Mouse (Mus musculus) CH12.LX (cell line): ENCODE results near the gene Mns1. TPM values are rescaled to one million over a fixed set of nuclear protein-coding genes. Genes with fewer than 3 reads are reported as not detected.

Experiments used
- DNase-seq: peaks from one replicate; pipeline ENCODE4 v3.0.0-alpha.2; 2013; ENCODE audit errors: extremely low read depth
- H3K27ac ChIP-seq: 2 replicates; pipeline ENCODE4 v1.5.1; 2012; ENCODE audit warnings: low read depth, mild to moderate bottlenecking, control low read depth, moderate library complexity; ENCODE audit not compliant: insufficient read depth
- H3K27me3 ChIP-seq: replicated peaks from 2 replicates; pipeline ENCODE3; 2012; ENCODE audit warnings: inconsistent platforms
- H3K36me3 ChIP-seq, 2 experiments: replicated peaks in 1 of 2; 2 replicates each; pipeline versions ENCODE3 to v1.6.1; 2012; ENCODE audit warnings: inconsistent platforms in 1 of 2, low read length in 1 of 2, mild to moderate bottlenecking in 1 of 2, mixed read lengths in 1 of 2, moderate library complexity in 1 of 2; ENCODE audit not compliant: control insufficient read depth in 1 of 2, insufficient read depth in 1 of 2
- H3K4me1 ChIP-seq, 2 experiments: 2 replicates each; pipeline ENCODE4 v1.6.1; 2012; ENCODE audit warnings: inconsistent platforms in 1 of 2, moderate library complexity in 1 of 2; ENCODE audit not compliant: insufficient read depth in 2 of 2, control insufficient read depth in 1 of 2
- H3K4me2 ChIP-seq: 2 replicates; pipeline ENCODE4 v1.6.1; 2012; ENCODE audit warnings: low read depth, mild to moderate bottlenecking, control low read depth; ENCODE audit not compliant: poor library complexity, insufficient read depth, severe bottlenecking
- H3K4me3 ChIP-seq, 3 experiments: fragments of 150-350 bp in 1 of 3; sonication (generic) in 1 of 3; replicated peaks in 1 of 3; 2 replicates each; pipeline versions ENCODE3 to v1.5.1; 2011 to 2012; ENCODE audit warnings: low read depth in 2 of 3, low read length in 2 of 3, mild to moderate bottlenecking in 2 of 3, moderate library complexity in 2 of 3, control low read depth in 1 of 3, improper control_type of control experiment in 1 of 3, inconsistent platforms in 1 of 3, mixed read lengths in 1 of 3; ENCODE audit not compliant: poor library complexity in 1 of 3
- H3K79me2 ChIP-seq: replicated peaks from 2 replicates; pipeline ENCODE4 v1.6.1; 2012; ENCODE audit warnings: mild to moderate bottlenecking, moderate library complexity; ENCODE audit not compliant: control insufficient read depth, poor library complexity, insufficient read depth, severe bottlenecking; ENCODE audit errors: extremely low read depth
- H3K9ac ChIP-seq: 2 replicates; pipeline ENCODE4 v1.6.1; 2012; ENCODE audit warnings: low read depth, mild to moderate bottlenecking, control low read depth, moderate library complexity; ENCODE audit not compliant: insufficient read depth
- H3K9me3 ChIP-seq: replicated peaks from 2 replicates; pipeline ENCODE3; 2012; ENCODE audit warnings: low read length, inconsistent platforms, mixed read lengths
- CTCF ChIP-seq, 2 experiments: IDR thresholded peaks in 1 of 2; conservative IDR thresholded peaks in 1 of 2; 2 replicates each; pipeline ENCODE4 v1.5.1; 2011 to 2012; ENCODE audit warnings: low read depth in 2 of 2, low read length in 2 of 2, improper control_type of control experiment in 1 of 2, inconsistent platforms in 1 of 2, mild to moderate bottlenecking in 1 of 2, moderate library complexity in 1 of 2
- ELF1 ChIP-seq: IDR thresholded peaks from 2 replicates; pipeline ENCODE4 v1.6.1; 2014; ENCODE audit warnings: low read depth, mild to moderate bottlenecking, inconsistent platforms, low read length, improper control_type of control experiment
- ETS1 ChIP-seq: conservative IDR thresholded peaks from 2 replicates; pipeline ENCODE4 v1.6.1; 2012; ENCODE audit warnings: low read depth, mild to moderate bottlenecking, inconsistent platforms, low read length, improper control_type of control experiment, moderate library complexity
- HCFC1 ChIP-seq: IDR thresholded peaks from 2 replicates; pipeline ENCODE4 v1.6.1; 2012; ENCODE audit warnings: low read depth, mild to moderate bottlenecking, inconsistent platforms, low read length, improper control_type of control experiment
- JUND ChIP-seq: conservative IDR thresholded peaks from 2 replicates; pipeline ENCODE4 v1.6.1; 2011; ENCODE audit warnings: low read depth, low read length, improper control_type of control experiment
- KAT2A ChIP-seq: IDR thresholded peaks from 2 replicates; pipeline ENCODE4 v1.6.1; 2012; ENCODE audit warnings: low read length, improper control_type of control experiment, inconsistent platforms; ENCODE audit not compliant: insufficient replicate concordance
- MAFK ChIP-seq: IDR thresholded peaks from 2 replicates; pipeline ENCODE4 v1.6.1; 2011; ENCODE audit warnings: low read length, improper control_type of control experiment; ENCODE audit not compliant: insufficient replicate concordance
- MYC ChIP-seq: IDR thresholded peaks from 2 replicates; pipeline ENCODE4 v1.6.1; 2011; ENCODE audit warnings: low read depth, mild to moderate bottlenecking, improper control_type of control experiment, low read length
- NRF1 ChIP-seq: IDR thresholded peaks from 2 replicates; pipeline ENCODE4 v1.6.1; 2014; ENCODE audit warnings: low read depth, mild to moderate bottlenecking, inconsistent platforms, low read length, improper control_type of control experiment, moderate library complexity
- PAX5 ChIP-seq: IDR thresholded peaks from 2 replicates; pipeline ENCODE4 v1.6.1; 2012; ENCODE audit warnings: low read length, inconsistent platforms, mixed read lengths
- POLR2A ChIP-seq: IDR thresholded peaks from 2 replicates; pipeline ENCODE4 v1.6.1; 2011; ENCODE audit warnings: low read depth, mild to moderate bottlenecking, improper control_type of control experiment, low read length
- POLR2AphosphoS2 ChIP-seq: IDR thresholded peaks from 2 replicates; pipeline ENCODE4 v1.6.1; 2011; ENCODE audit warnings: low read depth, low read length, improper control_type of control experiment
- RAD21 ChIP-seq: IDR thresholded peaks from 2 replicates; pipeline ENCODE4 v1.6.1; 2011; ENCODE audit warnings: low read depth, mild to moderate bottlenecking, low read length, improper control_type of control experiment, moderate library complexity
- RCOR1 ChIP-seq: conservative IDR thresholded peaks from 2 replicates; pipeline ENCODE4 v1.6.1; 2012; ENCODE audit warnings: low read depth, mild to moderate bottlenecking, inconsistent platforms, low read length, improper control_type of control experiment
- SIN3A ChIP-seq: IDR thresholded peaks from 2 replicates; pipeline ENCODE4 v1.6.1; 2012; ENCODE audit warnings: low read length, improper control_type of control experiment, inconsistent platforms
- TBP ChIP-seq: conservative IDR thresholded peaks from 2 replicates; pipeline ENCODE4 v1.6.1; 2011; ENCODE audit warnings: low read depth, low read length, improper control_type of control experiment
- UBTF ChIP-seq: IDR thresholded peaks from 2 replicates; pipeline ENCODE4 v1.6.1; 2012; ENCODE audit warnings: low read depth, mild to moderate bottlenecking, inconsistent platforms, low read length, improper control_type of control experiment, moderate library complexity
- USF1 ChIP-seq: IDR thresholded peaks from 2 replicates; pipeline ENCODE4 v1.6.1; 2014; ENCODE audit warnings: low read depth, mild to moderate bottlenecking, inconsistent platforms, low read length, improper control_type of control experiment
- ZC3H11A ChIP-seq: IDR thresholded peaks from 2 replicates; pipeline ENCODE4 v1.6.1; 2012; ENCODE audit warnings: low read depth, mild to moderate bottlenecking, inconsistent platforms, low read length, improper control_type of control experiment
- ZNF384 ChIP-seq: IDR thresholded peaks from 2 replicates; pipeline ENCODE4 v1.6.1; 2012; ENCODE audit warnings: low read depth, low read length, improper control_type of control experiment, inconsistent platforms
- dilution Hi-C: fragments of 300-500 bp; cut with MboI; formaldehyde crosslinking; loops from 2 replicates; pipeline ENCODE4 v1.14.3; 2020; ENCODE audit warnings: low sequenced_read_pairs; ENCODE audit not compliant: extremely low pct_unique_long_range_greater_than_20kb, extremely low pct_ligation_motif_present
- in situ Hi-C: fragments of 300-500 bp; cut with MboI; formaldehyde crosslinking; loops from 3 replicates; pipeline ENCODE4 v1.14.3; 2019; ENCODE audit warnings: low sequenced_read_pairs, low pct_ligation_motif_present, low pct_unique_long_range_greater_than_20kb, mixed read lengths
- polyA plus RNA-seq: library from polyadenylated mRNA; unstranded; fragments of >175 nt; gene quantifications from 2 replicates; pipeline ENCODE4 v1.2.1, GENCODE M21; 2012; ENCODE audit warnings: low read depth; ENCODE audit not compliant: insufficient read length
- total RNA-seq, 2 experiments: library from RNA; depleted of rRNA; stranded (reverse); fragments of 300-350 nt in 1 of 2; fragments of >200 nt in 1 of 2; gene quantifications; 2 replicates each; pipeline ENCODE4 v1.2.3; 2012 to 2014

Gene Mns1
- total and polyA plus RNA-seq, 3 experiments = 16.7 to 66.0 (median 19.4) TPM

DNA sequence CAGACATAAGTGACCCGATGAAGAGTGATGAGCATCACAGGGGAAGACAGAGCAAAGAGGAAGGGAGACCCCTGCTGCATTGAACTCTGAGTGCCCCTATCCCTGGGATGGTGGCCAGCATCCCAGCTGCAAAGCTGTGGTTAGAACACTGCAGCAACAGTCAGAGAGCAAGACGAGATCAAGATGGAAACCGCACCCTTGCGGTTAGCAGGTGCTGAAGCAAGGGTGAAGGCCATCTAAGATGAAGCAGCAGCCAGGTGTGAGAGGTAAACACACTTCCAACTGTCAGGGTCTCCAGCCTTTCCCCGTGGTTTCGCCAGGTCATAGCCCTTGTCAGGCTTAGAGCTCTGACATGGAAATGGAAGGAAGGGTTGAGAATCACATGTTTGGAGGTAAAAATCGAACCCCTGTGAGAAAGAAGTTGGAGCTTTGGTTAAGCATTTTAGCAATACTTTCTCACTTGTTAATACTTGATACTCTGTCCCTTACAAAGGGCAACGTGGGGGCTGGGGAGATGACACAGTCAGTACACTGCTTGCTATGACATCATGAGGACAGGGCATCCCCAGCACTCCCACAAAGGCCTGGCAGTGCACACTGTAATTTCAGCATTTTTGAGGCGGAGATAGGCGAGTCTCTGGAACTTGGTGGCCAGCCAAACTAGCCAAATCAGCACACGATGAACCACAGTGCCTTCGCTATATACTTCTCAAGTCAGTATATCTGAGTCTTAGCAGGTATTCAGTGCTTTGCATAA, 47.3 kb upstream of the Mns1 start:
- Histone ChIP-seq H3K79me2 (no peaks in the 10 kb centered on the region), H3K9me3 (no peaks in the 10 kb centered on the region), H3K4me1 (peaks cover 3 to 8% of the 10 kb centered on the region in 2 experiments; a peak in 2 of 4 replicates), H3K4me2 (no peak overlapping the region), H3K27me3 (no peaks in the 10 kb centered on the region), H3K9ac (no peak overlapping the region), H3K4me3 (no peak overlapping the region), H3K27ac (no peak overlapping the region), H3K36me3 (no peaks in the 10 kb centered on the region)
- in situ Hi-C loops = no loop called here
- TF ChIP-seq MYC (no peak), RAD21 (no peak), USF1 (no peak), ETS1 (no peak), TBP (no peak), PAX5 (no peak), POLR2AphosphoS2 (no peak), CTCF (conservative IDR thresholded peaks at IDR 0.05 in 1 of 2, IDR thresholded peaks at IDR 0.05 in 1 of 2; ENCODE audit: low read depth in 2 of 2, low read length in 2 of 2) (no peak), MAFK (no peak), POLR2A (no peak), UBTF (no peak), ELF1 (no peak), RCOR1 (no peak), HCFC1 (no peak), JUND (no peak), ZNF384 (no peak)
- dilution Hi-C loops = no loop called here
- no peak for DNase-seq

DNA sequence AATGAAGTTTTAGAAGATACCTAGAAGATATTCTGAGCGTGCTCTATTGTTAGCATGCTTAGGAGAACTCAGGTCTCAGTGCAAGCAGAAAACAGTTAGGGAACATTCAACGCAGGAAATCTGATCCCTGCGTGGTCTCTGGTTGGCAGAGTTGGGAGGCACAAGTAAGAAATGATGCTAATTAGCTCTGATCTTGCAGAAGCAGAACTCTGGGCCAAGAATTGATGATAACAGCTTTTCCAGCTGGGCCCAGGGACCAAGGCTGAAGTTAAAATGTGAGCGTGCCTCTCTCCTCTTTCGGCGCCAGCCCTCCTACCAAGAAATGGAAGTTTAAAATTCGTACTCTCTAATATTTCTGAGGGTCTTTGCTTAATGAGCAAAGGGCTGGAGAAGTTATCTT, 45.1 kb upstream of the Mns1 start:
- peaks cover 3 to 8% of the 10 kb centered on the region in 2 experiments; a peak in 2 of 4 replicates for H3K4me1 ChIP-seq
- TF ChIP-seq POLR2A (no peak), ZC3H11A (no peak), NRF1 (no peak), SIN3A (no peak), KAT2A (no peak)
- no peak for DNase-seq
- H3K9ac ChIP-seq = no peak overlapping the region
- no peaks in the 10 kb centered on the region for H3K79me2 ChIP-seq
- in situ Hi-C loops = no loop called here
- H3K36me3 ChIP-seq = no peaks in the 10 kb centered on the region
- H3K9me3 ChIP-seq = no peaks in the 10 kb centered on the region
- no peaks in the 10 kb centered on the region for H3K27me3 ChIP-seq
- H3K4me3 ChIP-seq = no peak overlapping the region
- no peak overlapping the region for H3K4me2 ChIP-seq
- dilution Hi-C loops = no loop called here
- H3K27ac ChIP-seq = no peak overlapping the region
